Comparison of ENCODE assay signal across 7 mouse cellular contexts in the genomic region with DNA sequence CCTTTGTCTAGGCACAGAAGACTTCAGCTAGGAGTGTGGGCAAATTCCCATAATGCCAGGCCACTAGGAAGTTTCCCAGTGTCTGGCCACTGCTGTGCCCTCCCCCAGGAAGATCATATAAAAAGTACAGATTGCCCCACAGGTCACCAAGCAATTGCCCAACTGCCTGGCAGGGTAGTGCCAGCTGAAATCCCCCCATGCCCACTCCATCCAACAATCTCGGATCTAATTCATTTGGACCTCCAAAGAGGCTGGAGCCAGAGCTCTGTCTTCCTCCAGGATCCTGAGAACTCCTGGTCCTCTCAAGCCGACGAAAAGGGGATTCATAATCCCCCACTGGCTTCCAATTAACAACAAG. TPM values are rescaled to one million over a fixed set of nuclear protein-coding genes. Genes with fewer than 3 reads are reported as not detected.
DNase-seq lines count a peak whose midpoint lies in the region; ATAC-seq and TF ChIP-seq lines count a peak whose summit lies in the region.

No protein-coding gene starts in this region.

- no peak for ATAC-seq in limb, embryonic 13.5 days (ENCODE audit: low FRiP score, low read depth)

- no peaks in the 10 kb centered on the region for H3K9me3 ChIP-seq in limb, embryonic 13.5 days

- peak overlapping the region; percentile 95 for H3K4me2 ChIP-seq in limb, embryonic 13.5 days (replicated peaks)

- H3K27me3 ChIP-seq in limb, embryonic 13.5 days = no peaks in the 10 kb centered on the region

- TF ChIP-seq POLR2A in embryonic fibroblast, embryonic 13.5 days (IDR thresholded peaks at IDR 0.05; ENCODE audit: low read depth, low read length) = no peak
- TF ChIP-seq POLR2A in olfactory bulb, adult 2 months (IDR thresholded peaks at IDR 0.05; ENCODE audit: insufficient read depth, low read depth, low read length) = no peak

- peak overlapping the region; percentile 95 for H3K27ac ChIP-seq in embryonic fibroblast, embryonic 13.5 days (ENCODE audit: insufficient read depth, low read length)
- peak overlapping the region; percentile 98 for H3K27ac ChIP-seq in limb, embryonic 13.5 days
- peak overlapping the region; percentile 52; the same call in 1 of the 2 replicates for H3K27ac ChIP-seq in olfactory bulb, adult 2 months (ENCODE audit: insufficient read depth, low read depth, low read length)

- peaks cover 46% of the 10 kb centered on the region for H3K36me3 ChIP-seq in limb, embryonic 13.5 days

- DNase-seq in lung, adult 18-20 months = peak; percentile 25 to 32
- no peak for DNase-seq in lung, postnatal 10 days
- no peak for DNase-seq in yolk sac, embryonic 10.5 days (ENCODE audit: low spot score)
- DNase-seq in adrenal gland, adult 18-20 months (ENCODE audit: low spot score in 2 of 2) = no peak

- peak overlapping the region; percentile 82 for H3K9ac ChIP-seq in limb, embryonic 13.5 days

- WGBS in limb, embryonic 13.5 days = 2% methylated on average over 3 of the region's 3 CpGs
- 0% methylated on average over 3 of the region's 3 CpGs for WGBS in olfactory bulb, adult 2 months

- peak overlapping the region; percentile 55 for H3K4me3 ChIP-seq in embryonic fibroblast, embryonic 13.5 days (ENCODE audit: insufficient read depth, low read length)
- peak overlapping the region; percentile 70 for H3K4me3 ChIP-seq in limb, embryonic 13.5 days
- peak overlapping the region; percentile 86 for H3K4me3 ChIP-seq in olfactory bulb, adult 2 months (ENCODE audit: insufficient read depth, low read depth, low read length)

- no peak for TF ChIP-seq CTCF in embryonic fibroblast, embryonic 13.5 days (IDR thresholded peaks at IDR 0.05; ENCODE audit: borderline replicate concordance, insufficient read depth, low read length)
- no peak for TF ChIP-seq CTCF in olfactory bulb, adult 2 months (IDR thresholded peaks at IDR 0.05; ENCODE audit: insufficient read depth, low read depth, low read length)

- H3K4me1 ChIP-seq in embryonic fibroblast, embryonic 13.5 days (ENCODE audit: control insufficient read depth, insufficient read depth, low read length) = 0 out of 2 replicates have a peak, but pooled peaks cover 8% of the 10 kb centered on the region
- peaks cover 60% of the 10 kb centered on the region for H3K4me1 ChIP-seq in limb, embryonic 13.5 days
- peaks cover 46% of the 10 kb centered on the region for H3K4me1 ChIP-seq in olfactory bulb, adult 2 months (ENCODE audit: control insufficient read depth, insufficient read depth, low read length)

RNA-seq across cellular contexts. Expression of gene Mbd6, which starts 0.9 kb away (rescaled TPM):
- 26.4 and 27.2 TPM in 2 replicates for polyA plus RNA-seq in embryonic fibroblast, embryonic 13.5 days (2011; ENCODE audit: insufficient read length, low read depth, missing spikeins)
- polyA plus RNA-seq in limb, embryonic 13.5 days (2015; fragmentation: Nextera tagmentation; extraction: Ambion mirVana) = 15.0 and 16.7 TPM in 2 replicates
- not detected in 2 replicates for polyA plus RNA-seq in olfactory bulb, adult 2 months (2012; ENCODE audit: insufficient read depth, insufficient read length, low replicate concordance, missing spikeins)
- total RNA-seq in adrenal gland, adult 18-20 months (2021) = 10 to 100 TPM; 38.9 to 45.4 TPM

RNA-seq across cellular contexts. Expression of gene Dctn2, which starts 21.7 kb away (rescaled TPM):
- polyA plus RNA-seq in embryonic fibroblast, embryonic 13.5 days (2011; ENCODE audit: insufficient read length, low read depth, missing spikeins) = 149 and 162 TPM in 2 replicates
- polyA plus RNA-seq in limb, embryonic 13.5 days (2015; fragmentation: Nextera tagmentation; extraction: Ambion mirVana) = 188 and 192 TPM in 2 replicates
- polyA plus RNA-seq in olfactory bulb, adult 2 months (2012; ENCODE audit: insufficient read depth, insufficient read length, low replicate concordance, missing spikeins) = not detected in 2 replicates
- total RNA-seq in adrenal gland, adult 18-20 months (2021) = 100 to 1,000 TPM; 143 to 159 TPM

RNA-seq across cellular contexts. Expression of gene Mars, which starts 23.7 kb away (rescaled TPM):
- polyA plus RNA-seq in embryonic fibroblast, embryonic 13.5 days (2011; ENCODE audit: insufficient read length, low read depth, missing spikeins) = 105 and 110 TPM in 2 replicates
- 118 and 122 TPM in 2 replicates for polyA plus RNA-seq in limb, embryonic 13.5 days (2015; fragmentation: Nextera tagmentation; extraction: Ambion mirVana)
- not detected in 2 replicates for polyA plus RNA-seq in olfactory bulb, adult 2 months (2012; ENCODE audit: insufficient read depth, insufficient read length, low replicate concordance, missing spikeins)
- total RNA-seq in adrenal gland, adult 18-20 months (2021) = 10 to 100 TPM; 80.9 to 98.6 TPM

RNA-seq across cellular contexts. Expression of gene Kif5a, which starts 24.8 kb away (rescaled TPM):
- polyA plus RNA-seq in embryonic fibroblast, embryonic 13.5 days (2011; ENCODE audit: insufficient read length, low read depth, missing spikeins) = 0.80 and 1.6 TPM in 2 replicates
- 4.2 and 4.8 TPM in 2 replicates for polyA plus RNA-seq in limb, embryonic 13.5 days (2015; fragmentation: Nextera tagmentation; extraction: Ambion mirVana)
- polyA plus RNA-seq in olfactory bulb, adult 2 months (2012; ENCODE audit: insufficient read depth, insufficient read length, low replicate concordance, missing spikeins) = 72.6 and 160 TPM in 2 replicates
- 1 to 10 TPM; 5.4 to 8.0 TPM for total RNA-seq in adrenal gland, adult 18-20 months (2021)

RNA-seq across cellular contexts. Expression of gene Arhgap9, which starts 33.8 kb away (rescaled TPM):
- 0.18 TPM in 1 of 2 replicates, not detected in the other for polyA plus RNA-seq in embryonic fibroblast, embryonic 13.5 days (2011; ENCODE audit: insufficient read length, low read depth, missing spikeins)
- polyA plus RNA-seq in limb, embryonic 13.5 days (2015; fragmentation: Nextera tagmentation; extraction: Ambion mirVana) = 5.2 and 5.4 TPM in 2 replicates
- polyA plus RNA-seq in olfactory bulb, adult 2 months (2012; ENCODE audit: insufficient read depth, insufficient read length, low replicate concordance, missing spikeins) = 260 TPM in 1 of 2 replicates, not detected in the other
- 1 to 10 TPM; 1.7 to 2.9 TPM for total RNA-seq in adrenal gland, adult 18-20 months (2021)

Comparison
In these comparisons a context has a peak if more than half of its experiments do, and no peak if none do; other contexts are left out.
1. DNase-seq: peak in lung, adult 18-20 months (2 of 2); none in lung, postnatal 10 days (single experiment), yolk sac, embryonic 10.5 days (single experiment) and adrenal gland, adult 18-20 months (0 of 2).
2. Peak in every context shown above with its lines, with median percentiles within 50 percentile points of each other: H3K27ac ChIP-seq and H3K4me3 ChIP-seq.